Mouse (Mus musculus): ENCODE data around the gene Hhat.

DNA sequence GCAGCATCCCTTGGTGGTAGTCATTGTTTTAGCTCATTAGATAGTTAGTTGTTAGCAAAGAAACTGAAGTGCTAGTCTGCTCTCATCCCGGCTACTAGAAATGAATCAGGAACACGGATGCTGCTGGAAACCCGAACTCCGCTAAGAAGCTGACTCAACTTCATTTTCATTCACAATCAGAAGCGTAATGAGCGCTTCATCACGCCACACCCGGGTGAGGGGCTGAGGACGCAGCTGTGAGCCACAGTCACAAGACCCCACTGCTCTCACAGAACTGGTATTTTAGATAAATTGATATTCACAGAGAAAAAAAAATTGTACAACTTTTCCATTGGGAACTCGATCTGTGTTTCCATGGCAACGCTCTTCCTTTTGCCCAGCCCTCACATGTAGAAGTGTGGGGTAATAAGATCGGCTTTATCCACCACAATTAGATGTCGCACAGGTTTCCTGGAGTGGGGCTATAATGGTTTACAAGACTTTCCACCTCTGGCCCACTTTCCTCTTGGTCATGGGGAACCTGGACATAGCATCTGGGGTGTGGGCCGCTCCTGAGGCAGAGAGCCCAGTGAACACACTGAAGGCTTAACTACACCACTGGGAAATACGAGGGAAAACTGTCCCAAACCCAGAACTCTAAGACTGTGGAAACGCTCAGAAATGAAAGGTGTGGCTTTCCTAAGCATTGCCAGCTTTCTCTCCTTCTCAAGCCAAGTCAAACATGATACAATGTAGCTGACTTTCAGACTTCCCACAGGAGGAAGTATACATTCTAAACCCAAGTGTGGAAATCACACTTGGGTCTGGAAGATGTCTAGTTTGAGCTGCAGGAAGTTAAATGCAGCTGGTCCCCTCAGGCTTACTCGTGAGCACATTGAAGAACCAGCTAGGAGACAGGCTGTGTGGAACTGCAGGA is 14.3 kb upstream of the Hhat start:
- TF ChIP-seq POLR2A (IDR thresholded peaks at IDR 0.05; ENCODE audit: low read depth, low read length) (no peak; the same call in 1 of the 2 replicates), CTCF (IDR thresholded peaks at IDR 0.05; ENCODE audit: borderline replicate concordance, insufficient read depth, low read length) (no peak)
